24 mouse cellular contexts compared by ENCODE assay signal in the genomic region with DNA sequence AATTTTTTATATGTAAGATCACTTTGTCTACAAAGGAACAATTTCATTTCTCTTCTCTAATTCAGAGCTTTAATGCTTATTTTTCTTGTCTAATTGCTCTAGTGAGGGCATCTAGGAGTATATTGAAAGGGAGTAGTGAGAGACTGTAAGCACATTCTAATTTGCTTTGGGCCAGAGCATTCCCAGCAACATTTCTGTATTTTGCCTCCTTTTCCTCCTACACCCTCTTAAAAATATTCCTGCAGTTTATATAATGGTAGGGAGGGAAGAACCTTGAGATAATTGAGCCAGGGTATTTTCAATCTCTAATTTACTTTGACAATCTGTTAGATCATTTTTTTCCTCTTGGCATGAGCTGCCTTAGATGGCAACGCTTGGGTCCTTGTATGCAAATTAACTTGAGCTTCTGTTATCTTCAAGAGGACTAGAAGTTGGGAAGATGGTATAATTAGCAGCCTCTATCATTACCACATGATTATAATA. TPM values are rescaled to one million over a fixed set of nuclear protein-coding genes. Genes with fewer than 3 reads are reported as not detected.
"Had no signal": no experiment of that assay in that cellular context is flagged by ENCODE, and none has a peak within 500 bp of the region (broad histone marks: within the 10 kb centered on the region; RNA-seq: fewer than 3 reads in every experiment).

No protein-coding gene starts in this region.

- H3K4me3 ChIP-seq: kidney, embryonic 15.5 days; limb, embryonic 12.5 days; limb, embryonic 15.5 days; midbrain, embryonic 12.5 days; midbrain, embryonic 15.5 days; neural tube, embryonic 13.5 days had no signal

- ATAC-seq: liver, postnatal 0 days; lung, postnatal 0 days; midbrain, embryonic 15.5 days had no signal

- H3K27me3 ChIP-seq: kidney, embryonic 15.5 days; limb, embryonic 12.5 days; limb, embryonic 15.5 days; midbrain, embryonic 12.5 days; midbrain, embryonic 15.5 days; neural tube, embryonic 13.5 days had no signal

- H3K27ac ChIP-seq: kidney, embryonic 15.5 days; limb, embryonic 12.5 days; limb, embryonic 15.5 days; liver, embryonic 14.5 days; macrophage; midbrain, embryonic 12.5 days; midbrain, embryonic 15.5 days; neural tube, embryonic 13.5 days had no signal

- H3K9ac ChIP-seq: kidney, embryonic 15.5 days; limb, embryonic 12.5 days; limb, embryonic 15.5 days; liver, embryonic 14.5 days; liver, postnatal 0 days; lung, embryonic 14.5 days; midbrain, embryonic 12.5 days; midbrain, embryonic 15.5 days; neural tube, embryonic 13.5 days had no signal

- H3K4me1 ChIP-seq: limb, embryonic 12.5 days; limb, embryonic 15.5 days; midbrain, embryonic 12.5 days; midbrain, embryonic 15.5 days; neural tube, embryonic 13.5 days had no signal

- DNase-seq: kidney, adult 8-10 months; kidney, postnatal 10 days; kidney, postnatal 36 days; left cerebral cortex, postnatal 4 days; liver, postnatal 0 days; lung, embryonic 14.5 days; thymus, adult 2 months; thymus, postnatal 14 days had no signal

- H3K36me3 ChIP-seq: kidney, embryonic 15.5 days; limb, embryonic 12.5 days; limb, embryonic 15.5 days; midbrain, embryonic 12.5 days; midbrain, embryonic 15.5 days; neural tube, embryonic 13.5 days had no signal

- H3K9me3 ChIP-seq: kidney, embryonic 15.5 days; limb, embryonic 12.5 days; limb, embryonic 15.5 days; midbrain, embryonic 12.5 days; midbrain, embryonic 15.5 days; neural tube, embryonic 13.5 days had no signal

- H3K4me2 ChIP-seq: kidney, embryonic 15.5 days; limb, embryonic 12.5 days; limb, embryonic 15.5 days; liver, embryonic 11.5 days; lung, embryonic 14.5 days; midbrain, embryonic 12.5 days; midbrain, embryonic 15.5 days; neural tube, embryonic 13.5 days had no signal

RNA-seq across cellular contexts. Expression of a gene that starts 45.3 kb away (rescaled TPM):
- total RNA-seq: layer of hippocampus, postnatal 14 days; left cerebral cortex, adult 8-10 months; left cerebral cortex, postnatal 14 days; left cerebral cortex, postnatal 4 days; megakaryocyte, adult 5-6 weeks had no signal
- polyA plus RNA-seq: limb, embryonic 12.5 days; lung, embryonic 14.5 days; lung, postnatal 0 days; macrophage; midbrain, embryonic 12.5 days; midbrain, embryonic 15.5 days; neural tube, embryonic 13.5 days; small intestine, adult 2 months; spleen, adult 2 months; thymus, adult 2 months had no signal
